Mouse (Mus musculus) heart, embryonic 14.5 days (tissue): ENCODE data around the gene Pnpla1. TPM values are rescaled to one million over a fixed set of nuclear protein-coding genes. Genes with fewer than 3 reads are reported as not detected.
A peak's percentile ranks its signal among the peaks of the same experiment; 100 is the strongest.

ENCODE experiments used
- ATAC-seq: fragments of 200-750 bp; cut with Nextera tagmentation; 2 replicates; pipeline ENCODE4 v1.8.0; 2017; ENCODE audit warnings: low read depth, moderate TSS enrichment; ENCODE audit not compliant: insufficient number of reproducible peaks, insufficient read depth, low FRiP score
- H3K27ac ChIP-seq, 2 experiments: fragments of 200-500 bp in 1 of 2; fragments of 300-500 bp in 1 of 2; sonication (generic) in 1 of 2; replicated peaks in 1 of 2; 2 replicates each; pipeline ENCODE4 v1.5.1; 2012 to 2014; ENCODE audit warnings: low read depth in 2 of 2, low read length in 2 of 2, control low read depth in 1 of 2, mild to moderate bottlenecking in 1 of 2, mixed read lengths in 1 of 2; ENCODE audit not compliant: control insufficient read depth in 1 of 2, insufficient read depth in 1 of 2
- H3K27me3 ChIP-seq: fragments of 300-500 bp; sonication (generic); 2 replicates; pipeline ENCODE4 v1.6.1; 2014; ENCODE audit warnings: mild to moderate bottlenecking, low read length, control low read depth; ENCODE audit not compliant: control insufficient read depth, insufficient read depth
- H3K36me3 ChIP-seq: fragments of 300-500 bp; sonication (generic); 2 replicates; pipeline ENCODE4 v1.6.1; 2014; ENCODE audit warnings: mild to moderate bottlenecking, control low read depth, low read length, mixed read lengths; ENCODE audit not compliant: control insufficient read depth, insufficient read depth
- H3K4me1 ChIP-seq, 2 experiments: fragments of 200-500 bp in 1 of 2; fragments of 300-500 bp in 1 of 2; sonication (generic) in 1 of 2; 2 replicates each; pipeline ENCODE4 v1.6.1; 2012 to 2014; ENCODE audit warnings: low read length in 2 of 2, control low read depth in 1 of 2, mixed read lengths in 1 of 2; ENCODE audit not compliant: control insufficient read depth in 2 of 2, insufficient read depth in 2 of 2
- H3K4me2 ChIP-seq: fragments of 300-500 bp; sonication (generic); 2 replicates; pipeline ENCODE4 v1.6.1; 2014; ENCODE audit warnings: mild to moderate bottlenecking, low read length
- H3K4me3 ChIP-seq, 2 experiments: fragments of 200-500 bp in 1 of 2; fragments of 300-500 bp in 1 of 2; sonication (generic) in 1 of 2; 2 replicates each; pipeline ENCODE4 v1.5.1; 2012 to 2014; ENCODE audit warnings: low read length in 2 of 2, mild to moderate bottlenecking in 2 of 2, control low read depth in 1 of 2, low read depth in 1 of 2, moderate library complexity in 1 of 2; ENCODE audit not compliant: control insufficient read depth in 1 of 2, insufficient read depth in 1 of 2
- H3K9ac ChIP-seq: fragments of 300-500 bp; sonication (generic); 2 replicates; pipeline ENCODE4 v1.6.1; 2014; ENCODE audit warnings: mild to moderate bottlenecking, low read length
- H3K9me3 ChIP-seq: fragments of 300-500 bp; sonication (generic); 2 replicates; pipeline ENCODE4 v1.6.1; 2016; ENCODE audit warnings: low read length, control low read depth; ENCODE audit not compliant: control insufficient read depth
- WGBS: fragments of 180-500 bp; shearing (Covaris S2); extraction: QIAGEN DNeasy Blood & Tissue Kit; methylation state at CpG from one replicate; pipeline ENCODE4 v1.1.7; 2014; 5-methylcytosine and 5-hydroxymethylcytosine counted together
- polyA plus RNA-seq: library from polyadenylated mRNA; unstranded; fragments of >200 nt; fragmentation: Nextera tagmentation; extraction: Ambion mirVana; gene quantifications from 2 replicates; pipeline ENCODE4 v1.2.1, GENCODE M21; 2014

Gene Pnpla1
- polyA plus RNA-seq, 1 experiment from 2014 or later = not detected

DNA sequence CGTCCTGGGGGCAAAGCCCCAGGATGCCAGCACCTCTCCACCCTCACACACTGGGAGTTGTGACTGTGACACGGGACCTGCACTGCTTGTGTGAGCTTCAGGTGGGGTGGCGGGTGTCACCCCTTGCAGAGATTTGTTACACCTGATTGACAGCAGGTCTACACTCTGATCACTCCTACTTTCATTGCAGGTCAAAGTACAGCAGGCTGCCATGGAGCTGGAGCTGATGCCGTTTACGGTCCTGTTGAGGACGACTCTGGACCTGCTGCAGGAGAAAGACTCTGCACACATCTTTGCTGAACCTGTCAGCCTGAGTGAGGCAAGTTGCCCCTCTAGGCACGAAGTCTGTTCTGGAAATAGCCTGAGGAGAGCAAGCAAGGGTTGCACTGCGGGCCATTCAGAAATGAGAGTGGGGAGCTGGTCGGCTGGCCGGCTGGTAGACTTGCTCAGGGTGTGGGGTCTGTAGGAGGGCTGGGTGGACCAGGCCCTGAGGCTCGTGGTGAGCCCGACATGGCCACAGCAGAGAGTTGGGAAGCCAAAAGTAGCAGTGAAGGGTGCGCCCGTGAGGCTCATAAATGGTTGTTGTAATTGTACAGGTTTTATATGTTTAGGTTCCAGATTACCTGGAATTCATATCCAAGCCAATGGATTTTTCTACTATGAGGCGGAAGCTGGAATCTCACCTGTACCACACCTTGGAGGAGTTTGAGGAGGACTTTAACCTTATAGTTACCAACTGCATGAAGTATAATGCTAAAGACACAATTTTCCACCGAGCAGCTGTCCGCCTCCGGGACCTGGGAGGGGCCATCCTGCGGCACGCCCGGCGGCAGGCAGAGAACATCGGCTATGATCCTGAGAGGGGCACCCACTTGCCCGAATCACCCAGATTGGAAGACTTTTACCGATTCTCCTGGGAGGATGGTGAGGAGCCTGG, 41.1 kb upstream of the Pnpla1 start:
- Histone ChIP-seq H3K9ac (no peak overlapping the region), H3K4me1 (peaks cover 13 to 18% of the 10 kb centered on the region in 2 experiments), H3K4me3 (no peak overlapping the region), H3K36me3 (peaks cover 86% of the 10 kb centered on the region), H3K27ac (no peak overlapping the region), H3K9me3 (no peaks in the 10 kb centered on the region), H3K27me3 (no peaks in the 10 kb centered on the region), H3K4me2 (no peak overlapping the region)
- no peak for ATAC-seq
- WGBS = 92% methylated on average over 25 of the region's 25 CpGs

DNA sequence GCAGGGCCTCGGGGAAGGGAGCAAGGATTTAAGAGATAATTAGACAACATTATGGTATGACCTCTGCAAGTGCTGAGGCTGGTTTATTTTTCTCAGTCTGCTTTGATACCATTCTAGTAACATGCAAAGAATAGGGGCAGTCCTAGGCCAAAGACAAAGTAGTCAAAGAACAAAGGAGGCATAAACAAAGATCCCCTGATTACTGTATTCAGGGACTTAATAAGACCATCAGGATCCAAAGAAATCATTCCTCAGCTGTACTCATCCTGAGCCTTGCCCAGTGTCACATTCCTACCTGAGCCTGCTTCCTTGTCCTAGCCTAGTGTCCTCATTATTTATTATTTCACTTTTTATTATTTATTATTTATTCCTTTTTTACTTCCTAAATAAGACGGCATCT, 38.0 kb upstream of the Pnpla1 start:
- Histone ChIP-seq H3K27ac (no peak overlapping the region), H3K4me2 (no peak overlapping the region), H3K4me1 (peaks cover 5 to 17% of the 10 kb centered on the region in 2 experiments), H3K27me3 (no peaks in the 10 kb centered on the region), H3K4me3 (no peak overlapping the region), H3K36me3 (peaks cover 86% of the 10 kb centered on the region), H3K9ac (no peak overlapping the region), H3K9me3 (no peaks in the 10 kb centered on the region)
- ATAC-seq = no peak
- 84% methylated on average over 2 of the region's 2 CpGs for WGBS

DNA sequence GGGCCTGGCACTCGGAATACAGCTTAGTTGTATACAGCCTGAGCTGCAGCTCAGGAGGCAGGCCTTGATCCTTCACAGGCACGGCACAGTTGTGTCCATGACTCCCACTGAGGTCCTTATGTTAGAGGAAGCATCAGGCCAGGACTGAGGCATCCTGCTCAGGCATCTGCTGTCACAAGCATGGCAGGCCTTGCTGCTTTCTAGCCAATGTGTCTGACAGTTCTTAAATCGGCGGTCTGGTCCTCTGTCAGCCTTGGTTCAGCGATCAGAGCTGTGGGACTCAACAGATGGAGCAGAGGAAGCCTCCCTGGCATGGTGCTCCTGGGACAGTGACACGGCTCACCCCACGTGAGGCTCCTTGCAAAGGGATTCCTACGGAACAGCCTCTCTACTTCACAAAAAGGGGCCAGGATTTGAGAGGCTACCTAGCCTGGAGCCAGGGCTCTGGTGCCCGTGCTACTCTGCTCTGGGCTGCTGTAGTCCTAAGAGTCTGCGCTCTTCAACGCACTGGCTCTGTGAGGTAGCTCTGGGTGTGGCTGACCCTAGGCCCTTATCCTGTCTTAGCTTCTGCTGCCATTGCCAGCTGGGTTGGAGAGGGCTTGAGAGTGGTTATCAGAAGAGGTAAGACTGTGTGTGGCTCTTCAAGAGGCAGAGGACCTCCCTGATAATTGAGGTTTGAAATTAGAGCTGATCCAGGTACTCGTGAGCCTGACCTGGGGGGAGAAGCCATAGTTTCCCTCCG, 35.0 kb upstream of the Pnpla1 start:
- Histone ChIP-seq H3K9me3 (no peaks in the 10 kb centered on the region), H3K4me2 (no peak overlapping the region), H3K4me1 (peaks cover 6 to 16% of the 10 kb centered on the region in 2 experiments), H3K27me3 (no peaks in the 10 kb centered on the region), H3K4me3 (no peak overlapping the region), H3K27ac (no peak overlapping the region), H3K36me3 (peaks cover 98% of the 10 kb centered on the region), H3K9ac (no peak overlapping the region)
- ATAC-seq = no peak
- WGBS = 87% methylated on average over 13 of the region's 13 CpGs

DNA sequence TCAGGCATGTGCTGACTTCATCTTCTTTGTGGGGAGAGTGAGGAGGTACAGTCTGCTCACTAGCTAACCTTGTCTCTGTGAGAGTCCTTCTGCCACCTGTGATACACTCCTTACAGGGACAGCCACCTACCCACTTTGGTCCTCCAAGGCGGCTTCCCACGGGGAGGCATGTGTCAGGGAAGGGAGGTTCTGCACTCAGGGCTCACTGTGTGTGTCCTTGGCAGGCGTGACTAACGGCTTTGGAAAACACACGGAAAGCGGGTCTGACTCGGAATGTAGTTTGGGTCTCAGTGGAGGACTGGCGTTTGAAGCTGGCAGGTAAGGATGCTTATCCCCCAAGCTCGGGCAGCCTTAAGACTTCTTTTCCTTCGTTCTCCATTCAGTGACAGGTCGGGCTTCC, 34.5 kb upstream of the Pnpla1 start:
- no peak overlapping the region for H3K4me2 ChIP-seq
- H3K27me3 ChIP-seq = no peaks in the 10 kb centered on the region
- peaks cover 6 to 16% of the 10 kb centered on the region in 2 experiments for H3K4me1 ChIP-seq
- no peak overlapping the region for H3K9ac ChIP-seq
- no peaks in the 10 kb centered on the region for H3K9me3 ChIP-seq
- no peak overlapping the region for H3K4me3 ChIP-seq
- 84% methylated on average over 11 of the region's 11 CpGs for WGBS
- H3K36me3 ChIP-seq = peaks cover 98% of the 10 kb centered on the region
- no peak for ATAC-seq
- no peak overlapping the region for H3K27ac ChIP-seq

DNA sequence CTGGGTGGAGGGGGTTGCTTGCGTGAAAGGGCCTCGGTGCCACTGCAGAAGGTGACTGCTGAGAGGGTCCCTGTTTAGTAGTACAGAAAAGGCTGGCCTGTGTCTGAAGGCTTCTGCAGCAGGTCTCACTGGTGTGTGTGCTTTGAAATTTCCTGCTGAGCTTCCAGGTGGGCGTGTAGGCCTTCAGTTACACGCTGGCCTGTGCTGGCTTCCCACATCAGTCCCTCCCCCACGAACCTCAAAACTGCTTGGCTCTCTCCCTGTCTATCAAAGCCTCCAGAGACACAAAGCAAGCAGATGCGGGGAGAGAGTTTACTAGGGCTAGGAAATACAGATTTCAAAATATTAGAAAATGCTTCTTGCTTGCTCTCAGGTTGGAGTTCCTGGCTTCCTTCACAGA, 33.3 kb upstream of the Pnpla1 start:
- Histone ChIP-seq H3K9me3 (no peaks in the 10 kb centered on the region), H3K27ac (peak overlapping the region; percentile 50 to 76), H3K9ac (peak overlapping the region; percentile 44; the same call in 1 of the 2 replicates), H3K4me1 (peaks cover 6 to 16% of the 10 kb centered on the region in 2 experiments), H3K4me3 (no peak overlapping the region), H3K36me3 (peaks cover 99% of the 10 kb centered on the region), H3K4me2 (no peak overlapping the region), H3K27me3 (no peaks in the 10 kb centered on the region)
- WGBS = 67% methylated on average over 6 of the region's 6 CpGs
- ATAC-seq = no peak

DNA sequence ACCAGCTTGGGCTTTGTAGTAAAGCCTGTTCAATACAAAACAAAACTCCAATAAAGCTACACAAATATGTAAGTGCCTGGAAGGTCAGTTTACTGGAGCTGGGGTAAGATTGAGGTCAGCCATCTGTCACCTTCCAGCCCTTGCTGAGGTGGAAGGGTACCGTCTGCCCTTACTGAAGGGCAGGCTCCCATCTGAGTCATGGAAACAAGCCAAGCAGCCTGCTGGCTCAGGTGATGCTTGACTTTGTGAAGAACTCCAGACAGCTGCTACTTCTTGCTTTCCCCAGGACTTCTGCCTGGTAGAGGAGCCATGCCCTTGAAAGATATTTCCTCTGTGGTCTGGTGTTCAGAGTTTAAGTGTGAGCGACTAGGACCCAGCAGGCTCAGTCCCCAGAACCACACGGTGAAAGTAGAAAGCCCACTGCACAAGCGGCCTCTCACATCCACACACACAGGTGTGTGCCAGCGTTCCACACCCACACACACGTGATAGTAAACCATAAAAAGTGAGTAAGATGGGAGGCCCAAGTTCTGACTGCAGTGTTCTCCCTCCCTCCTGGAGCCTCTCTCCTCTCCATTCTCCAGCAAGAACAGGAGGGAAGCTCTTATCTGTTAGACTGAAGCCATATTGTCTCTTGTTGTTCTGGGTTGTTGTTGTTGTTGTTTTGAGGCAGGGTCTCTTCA, 32.7 kb upstream of the Pnpla1 start:
- Histone ChIP-seq H3K27me3 (no peaks in the 10 kb centered on the region), H3K4me1 (peaks cover 6 to 16% of the 10 kb centered on the region in 2 experiments), H3K9ac (peak overlapping the region; percentile 44; the same call in 1 of the 2 replicates), H3K4me2 (no peak overlapping the region; the same call in 1 of the 2 replicates), H3K36me3 (peaks cover 100% of the 10 kb centered on the region), H3K9me3 (no peaks in the 10 kb centered on the region), H3K4me3 (no peak overlapping the region), H3K27ac (peak overlapping the region; percentile 50 to 76)
- WGBS = 67% methylated on average over 6 of the region's 6 CpGs
- no peak for ATAC-seq

DNA sequence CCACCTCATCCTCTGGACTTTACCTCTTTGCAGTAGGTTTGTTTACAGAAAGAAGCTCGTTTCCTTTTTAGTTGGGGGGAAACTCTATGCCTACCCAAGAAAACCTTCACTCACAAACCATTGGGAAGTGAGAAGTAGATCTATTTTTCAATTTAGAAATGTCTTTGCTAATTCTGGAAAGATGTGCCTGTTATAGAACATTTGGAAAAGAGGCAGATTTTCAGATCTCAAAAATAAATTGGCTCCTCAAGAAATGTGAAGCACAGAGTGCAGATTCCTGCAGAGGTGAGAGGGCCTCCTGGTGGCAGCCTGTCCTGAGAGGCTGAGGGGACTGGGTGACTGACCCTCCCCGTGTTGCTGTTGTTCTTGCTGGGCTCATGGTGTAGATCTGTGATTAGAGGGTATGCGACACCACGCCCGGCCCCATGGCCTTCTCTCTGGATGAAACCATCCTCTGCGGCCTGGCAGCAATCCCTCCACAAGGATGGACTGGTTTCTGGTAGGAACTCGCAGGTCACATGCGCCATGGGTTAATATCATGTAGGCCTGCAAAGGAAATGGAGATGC, 30.5 kb upstream of the Pnpla1 start:
- no peaks in the 10 kb centered on the region for H3K9me3 ChIP-seq
- H3K4me3 ChIP-seq = no peak overlapping the region
- H3K4me1 ChIP-seq = peaks cover 10 to 26% of the 10 kb centered on the region in 2 experiments
- no peak overlapping the region for H3K4me2 ChIP-seq
- peaks cover 98% of the 10 kb centered on the region for H3K36me3 ChIP-seq
- ATAC-seq = no peak
- 89% methylated on average over 8 of the region's 8 CpGs for WGBS
- H3K9ac ChIP-seq = no peak overlapping the region
- no peak overlapping the region for H3K27ac ChIP-seq
- no peaks in the 10 kb centered on the region for H3K27me3 ChIP-seq
